Mouse (Mus musculus) bone marrow, adult 2 months (tissue): ENCODE results near the gene Slc2a9.

ENCODE experiments used
- CTCF ChIP-seq: fragments of 200-500 bp; IDR thresholded peaks from 2 replicates; pipeline ENCODE4 v1.5.1; 2011; ENCODE audit warnings: low read length, control low read depth; ENCODE audit not compliant: control insufficient read depth, insufficient read depth
- POLR2A ChIP-seq: fragments of 200-500 bp; IDR thresholded peaks from 2 replicates; pipeline ENCODE4 v1.6.1; 2011; ENCODE audit warnings: low read depth, mild to moderate bottlenecking, control low read depth, low read length, borderline replicate concordance; ENCODE audit not compliant: control insufficient read depth

GRCm38 (mm10) chr5:38402288-38402687, 100.7 kb downstream of the Slc2a9 start:
- TF ChIP-seq CTCF: no peak
- no peak for TF ChIP-seq POLR2A
